ENCODE assay signal across 8 mouse cellular contexts in the genomic region with DNA sequence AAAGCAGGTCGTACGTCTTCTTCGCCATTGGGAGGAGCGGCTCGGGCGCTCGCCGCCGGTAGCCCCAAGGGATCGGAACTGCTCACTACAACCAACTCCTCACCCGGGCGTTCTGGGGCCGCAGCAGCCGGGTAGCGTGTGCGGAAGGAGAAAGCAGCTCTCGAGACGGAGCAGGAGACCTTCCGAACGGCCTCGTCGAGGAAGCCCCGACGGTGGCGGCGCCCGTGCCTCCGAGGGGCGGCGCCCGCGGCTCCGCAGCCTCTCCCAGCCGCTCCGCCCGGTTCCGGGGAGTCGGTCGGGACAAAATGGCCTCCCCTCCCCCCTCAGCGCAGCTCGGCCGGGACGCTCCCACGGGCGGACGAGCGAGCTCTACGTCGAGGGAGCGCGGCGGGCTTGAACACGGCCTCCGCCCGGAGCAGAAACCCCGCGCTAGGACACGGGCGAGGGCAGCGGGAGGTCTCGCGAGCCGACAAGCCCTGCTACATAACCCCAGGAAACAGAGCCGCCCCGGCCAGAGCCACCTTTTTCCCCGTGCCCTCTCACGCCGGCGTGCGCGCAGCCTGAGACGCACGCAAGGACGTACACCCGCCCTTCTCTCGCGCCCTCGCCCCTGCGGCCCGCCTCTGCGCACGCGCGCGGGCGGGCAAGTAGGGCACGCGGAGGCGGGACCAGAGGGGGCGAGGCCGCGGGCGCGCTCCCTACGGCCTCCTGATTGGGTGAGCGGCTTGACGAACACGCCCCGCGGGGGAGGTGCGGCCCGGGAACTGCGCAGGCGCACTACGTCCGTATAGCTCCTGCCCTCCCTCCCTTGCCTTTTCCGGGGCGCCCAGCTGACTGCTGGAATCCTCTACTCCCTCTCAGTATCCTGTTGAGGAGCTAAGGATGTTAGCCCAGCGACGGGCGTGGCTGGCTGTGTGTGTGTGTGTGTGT. TPM values are rescaled to one million over a fixed set of nuclear protein-coding genes. Genes with fewer than 3 reads are reported as not detected.
DNase-seq lines count a peak whose midpoint lies in the region; ATAC-seq lines count a peak whose summit lies in the region.

A gene (minus strand): TSS at position 579 of the 930 bp plus-strand sequence.

- H3K27me3 ChIP-seq in heart, embryonic 10.5 days (ENCODE audit: insufficient read depth, poor library complexity, severe bottlenecking), result no peaks in the 10 kb centered on the region
- no peaks in the 10 kb centered on the region for H3K27me3 ChIP-seq in kidney, embryonic 15.5 days

- H3K36me3 ChIP-seq in heart, embryonic 10.5 days, result no peaks in the 10 kb centered on the region
- no peaks in the 10 kb centered on the region for H3K36me3 ChIP-seq in kidney, embryonic 15.5 days

- H3K4me2 ChIP-seq in kidney, embryonic 15.5 days, result peak within 1 kb of the TSS; percentile 84

- no peaks in the 10 kb centered on the region for H3K9me3 ChIP-seq in heart, embryonic 10.5 days
- H3K9me3 ChIP-seq in kidney, embryonic 15.5 days (replicated peaks), result no peaks in the 10 kb centered on the region

- ATAC-seq in erythroblast, adult 5-6 weeks (replicated peaks; ENCODE audit: low FRiP score, poor library complexity, severe bottlenecking), result peak; percentile 86
- peak; percentile 99 for ATAC-seq in kidney, embryonic 15.5 days (replicated peaks; ENCODE audit: low FRiP score)
- ATAC-seq in monocyte, adult 5-6 weeks (replicated peaks; ENCODE audit: insufficient number of reproducible peaks, low FRiP score, low TSS enrichment, poor library complexity, severe bottlenecking), result peak; percentile 87

- H3K27ac ChIP-seq in heart, embryonic 10.5 days, result peak within 1 kb of the TSS; percentile 98
- peak within 1 kb of the TSS; percentile 98 for H3K27ac ChIP-seq in kidney, embryonic 15.5 days

- peaks cover 11% of the 10 kb centered on the region for H3K4me1 ChIP-seq in heart, embryonic 10.5 days
- H3K4me1 ChIP-seq in kidney, embryonic 15.5 days, result peaks cover 18% of the 10 kb centered on the region

- peak; percentile 99 for DNase-seq in B cell, adult 2 months
- DNase-seq in brain, adult 2 months (ENCODE audit: low read depth, low spot score), result peak; percentile 99
- DNase-seq in heart, embryonic 10.5 days (ENCODE audit: low spot score), result peak; percentile 99
- peak; percentile 99 for DNase-seq in liver
- peak; percentile 98 to 100 for DNase-seq in spleen, postnatal 4 days (ENCODE audit: low spot score in 2 of 2)

- peak within 1 kb of the TSS; percentile 88 for H3K9ac ChIP-seq in kidney, embryonic 15.5 days

- WGBS in heart, embryonic 10.5 days, result under 1% methylated on average over 99 of the region's 111 CpGs
- WGBS in kidney, embryonic 15.5 days, result under 1% methylated on average over 108 of the region's 111 CpGs

- peak within 1 kb of the TSS; percentile 77 for H3K4me3 ChIP-seq in heart, embryonic 10.5 days
- peak within 1 kb of the TSS; percentile 87 for H3K4me3 ChIP-seq in kidney, embryonic 15.5 days (replicated peaks)

RNA-seq across cellular contexts. Expression of the gene that starts here (rescaled TPM):
- 121 and 138 TPM in 2 replicates for total RNA-seq in erythroblast, adult 5-6 weeks (2015; ENCODE audit: low replicate concordance)
- 157 and 179 TPM in 2 replicates for total RNA-seq in erythroblast, adult 5-6 weeks (2017; ENCODE audit: low replicate concordance)
- 72.3 and 87.7 TPM in 2 replicates for polyA plus RNA-seq in heart, embryonic 10.5 days (2016; fragmentation: Nextera tagmentation; extraction: Ambion mirVana)
- 75.5 and 75.7 TPM in 2 replicates for polyA plus RNA-seq in kidney, embryonic 15.5 days (2015; fragmentation: Nextera tagmentation; extraction: Ambion mirVana)
- total RNA-seq in monocyte, adult 5-6 weeks (2017), result 146 to 170 TPM (median 169 TPM) in 3 replicates

Comparison
In these comparisons a context has a peak if more than half of its experiments do, and no peak if none do; other contexts are left out.
1. Peak in every context shown above with its lines: DNase-seq, ATAC-seq, H3K4me3 ChIP-seq and H3K27ac ChIP-seq.